ENCODE assay signal across 10 mouse cellular contexts in the genomic region with DNA sequence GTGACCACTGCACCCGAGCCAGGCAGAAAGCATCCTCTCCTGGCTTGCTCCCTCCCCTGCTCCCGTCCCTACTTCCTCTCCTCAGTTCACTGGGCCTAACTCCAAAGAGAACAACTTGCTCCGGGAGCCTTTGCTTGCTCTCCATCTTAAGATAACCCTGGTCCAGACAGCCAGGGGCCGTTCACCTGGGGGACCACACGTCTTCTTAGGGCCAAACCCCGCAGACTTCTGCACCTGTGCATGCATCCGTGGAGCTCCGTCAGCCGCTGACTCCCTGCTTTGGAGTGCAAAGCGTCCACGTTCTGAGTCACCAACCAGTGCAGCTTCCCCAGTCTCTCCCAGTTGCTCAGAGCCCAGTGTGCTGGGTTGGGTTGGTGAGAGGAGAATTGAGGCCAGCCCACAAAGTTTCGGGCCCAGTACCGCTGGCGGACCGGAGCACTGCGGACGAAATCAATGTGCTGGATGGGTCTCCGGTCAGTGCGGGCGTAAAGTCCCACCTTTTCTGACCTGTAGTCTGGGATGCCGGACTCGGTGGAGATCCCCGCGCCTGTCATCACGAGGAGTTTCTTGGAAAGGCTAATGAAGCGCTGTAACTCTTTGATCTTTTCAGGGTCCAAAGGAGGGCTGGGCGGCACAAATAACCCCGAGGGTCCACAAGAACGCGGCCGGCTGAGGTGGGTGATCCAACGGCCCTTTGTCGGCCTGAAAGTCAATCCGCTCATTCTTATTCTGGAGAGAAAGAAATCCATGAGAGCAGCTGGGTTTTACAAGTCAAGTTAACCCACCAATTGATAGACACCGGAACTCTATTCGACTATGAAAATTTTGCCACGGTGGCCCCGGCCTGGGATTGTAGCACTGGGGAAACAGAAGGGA. TPM values are rescaled to one million over a fixed set of nuclear protein-coding genes. Genes with fewer than 3 reads are reported as not detected.
DNase-seq lines count a peak whose midpoint lies in the region; ATAC-seq lines count a peak whose summit lies in the region.
"Had no signal": no experiment of that assay in that cellular context is flagged by ENCODE, and none has a peak within 500 bp of the region (broad histone marks: within the 10 kb centered on the region; RNA-seq: fewer than 3 reads in every experiment).

No protein-coding gene starts in this region.

- peak overlapping the region; percentile 33 for H3K4me2 ChIP-seq in kidney, embryonic 14.5 days (replicated peaks; ENCODE audit: low read depth, low read length)
- H3K4me2 ChIP-seq in embryonic facial prominence, embryonic 13.5 days: peak overlapping the region; percentile 40
- H3K4me2 ChIP-seq in hindbrain, embryonic 14.5 days (replicated peaks): peak overlapping the region; percentile 68

- H3K36me3 ChIP-seq in kidney, embryonic 14.5 days (ENCODE audit: control insufficient read depth, insufficient read depth, low read length): peaks cover 5% of the 10 kb centered on the region; the same call in 1 of the 2 replicates
- peaks cover 17% of the 10 kb centered on the region for H3K36me3 ChIP-seq in embryonic facial prominence, embryonic 13.5 days
- H3K36me3 ChIP-seq in hindbrain, embryonic 14.5 days (replicated peaks; ENCODE audit: control insufficient read depth, insufficient read depth): no peaks in the 10 kb centered on the region; the same call in 1 of the 2 replicates

- peaks cover 9% of the 10 kb centered on the region for H3K4me1 ChIP-seq in kidney, embryonic 14.5 days (ENCODE audit: control insufficient read depth, insufficient read depth, low read length)
- peaks cover 24% of the 10 kb centered on the region for H3K4me1 ChIP-seq in embryonic facial prominence, embryonic 13.5 days
- peaks cover 30% of the 10 kb centered on the region for H3K4me1 ChIP-seq in hindbrain, embryonic 14.5 days (replicated peaks; ENCODE audit: control insufficient read depth, insufficient read depth, low read length)

- 27% methylated on average over 38 of the region's 38 CpGs for WGBS in kidney, embryonic 14.5 days
- 28% methylated on average over 38 of the region's 38 CpGs for WGBS in embryonic facial prominence, embryonic 13.5 days
- WGBS in hindbrain, embryonic 14.5 days: 24% methylated on average over 38 of the region's 38 CpGs

- H3K9ac ChIP-seq in kidney, embryonic 14.5 days (ENCODE audit: low read depth, low read length): peak overlapping the region; percentile 29; the same call in 1 of the 2 replicates
- peak overlapping the region; percentile 44 for H3K9ac ChIP-seq in embryonic facial prominence, embryonic 13.5 days
- peak overlapping the region; percentile 42; the same call in 1 of the 2 replicates for H3K9ac ChIP-seq in hindbrain, embryonic 14.5 days

- H3K9me3 ChIP-seq in kidney, embryonic 14.5 days (ENCODE audit: control insufficient read depth, low read length): no peaks in the 10 kb centered on the region
- no peaks in the 10 kb centered on the region for H3K9me3 ChIP-seq in embryonic facial prominence, embryonic 13.5 days
- no peaks in the 10 kb centered on the region for H3K9me3 ChIP-seq in hindbrain, embryonic 14.5 days (ENCODE audit: control insufficient read depth, low read length)

- ATAC-seq in kidney, embryonic 14.5 days (ENCODE audit: low FRiP score, low TSS enrichment): no peak
- no peak for ATAC-seq in embryonic facial prominence, embryonic 13.5 days (ENCODE audit: insufficient number of reproducible peaks, insufficient read depth, low FRiP score, low TSS enrichment, low read depth)
- no peak for ATAC-seq in hindbrain, embryonic 14.5 days (ENCODE audit: low FRiP score)
- ATAC-seq: Patski had no signal

- peak overlapping the region; percentile 12; the same call in 1 of the 2 replicates for H3K4me3 ChIP-seq in kidney, embryonic 14.5 days (ENCODE audit: low read length)
- H3K4me3 ChIP-seq in embryonic facial prominence, embryonic 13.5 days: peak overlapping the region; percentile 15
- peak overlapping the region; percentile 14 for H3K4me3 ChIP-seq in hindbrain, embryonic 14.5 days (replicated peaks; ENCODE audit: low read length)

- H3K27ac ChIP-seq in kidney, embryonic 14.5 days (ENCODE audit: low read depth, low read length): no peak overlapping the region
- H3K27ac ChIP-seq in embryonic facial prominence, embryonic 13.5 days: no peak overlapping the region
- H3K27ac ChIP-seq in hindbrain, embryonic 14.5 days: no peak overlapping the region

- DNase-seq in kidney, postnatal 36 days: no peak
- DNase-seq in hindbrain, embryonic 14.5 days (ENCODE audit: low spot score): no peak
- DNase-seq in naive thymus-derived CD4-positive, alpha-beta T cell, adult 2 months (ENCODE audit: low read depth): peak; percentile 1
- no peak for DNase-seq in layer of hippocampus, postnatal 36 days
- DNase-seq in lung, postnatal 10 days: no peak
- DNase-seq in retina, embryonic 14.5 days (ENCODE audit: low spot score): no peak

- no peaks in the 10 kb centered on the region for H3K27me3 ChIP-seq in kidney, embryonic 14.5 days (ENCODE audit: control insufficient read depth, insufficient read depth, low read length)
- H3K27me3 ChIP-seq in embryonic facial prominence, embryonic 13.5 days: peaks cover 28% of the 10 kb centered on the region
- no peaks in the 10 kb centered on the region; the same call in 1 of the 2 replicates for H3K27me3 ChIP-seq in hindbrain, embryonic 14.5 days (ENCODE audit: control insufficient read depth, insufficient read depth, low read length)
- H3K27me3 ChIP-seq: Patski had no signal

RNA-seq across cellular contexts. Expression of gene Sirt4, which starts 1.9 kb away (rescaled TPM):
- 16.4 and 20.9 TPM in 2 replicates for polyA plus RNA-seq in kidney, embryonic 14.5 days (2014; fragmentation: Nextera tagmentation; extraction: Ambion mirVana)
- polyA plus RNA-seq in embryonic facial prominence, embryonic 13.5 days (2015; fragmentation: Nextera tagmentation; extraction: Ambion mirVana): 24.8 and 28.1 TPM in 2 replicates
- polyA plus RNA-seq in hindbrain, embryonic 14.5 days (2014; fragmentation: Nextera tagmentation; extraction: Ambion mirVana): 19.1 and 20.3 TPM in 2 replicates
- 10 to 100 TPM; 46.4 to 50.7 TPM for total RNA-seq in layer of hippocampus, postnatal 36 days (2021)

RNA-seq across cellular contexts. Expression of gene Pla2g1b, which starts 16.6 kb away (rescaled TPM):
- 0.46 and 0.57 TPM in 2 replicates for polyA plus RNA-seq in kidney, embryonic 14.5 days (2014; fragmentation: Nextera tagmentation; extraction: Ambion mirVana)
- polyA plus RNA-seq in embryonic facial prominence, embryonic 13.5 days (2015; fragmentation: Nextera tagmentation; extraction: Ambion mirVana): not detected in 2 replicates
- polyA plus RNA-seq in hindbrain, embryonic 14.5 days (2014; fragmentation: Nextera tagmentation; extraction: Ambion mirVana): 0.67 TPM in 1 of 2 replicates, not detected in the other
- not detected for total RNA-seq in layer of hippocampus, postnatal 36 days (2021)
- total RNA-seq: layer of hippocampus, postnatal 10 days had no signal
- polyA plus RNA-seq: Patski had no signal

RNA-seq across cellular contexts. Expression of gene Pxn, which starts 23.8 kb away (rescaled TPM):
- polyA plus RNA-seq in kidney, embryonic 14.5 days (2014; fragmentation: Nextera tagmentation; extraction: Ambion mirVana): 21.9 and 22.4 TPM in 2 replicates
- 39.6 and 44.2 TPM in 2 replicates for polyA plus RNA-seq in embryonic facial prominence, embryonic 13.5 days (2015; fragmentation: Nextera tagmentation; extraction: Ambion mirVana)
- 11.3 and 12.2 TPM in 2 replicates for polyA plus RNA-seq in hindbrain, embryonic 14.5 days (2014; fragmentation: Nextera tagmentation; extraction: Ambion mirVana)
- total RNA-seq in layer of hippocampus, postnatal 36 days (2021): 10 to 100 TPM; 39.8 to 46.1 TPM

RNA-seq across cellular contexts. Expression of gene Msi1, which starts 53.2 kb away (rescaled TPM):
- polyA plus RNA-seq in kidney, embryonic 14.5 days (2014; fragmentation: Nextera tagmentation; extraction: Ambion mirVana): 26.2 and 34.0 TPM in 2 replicates
- 22.3 and 23.9 TPM in 2 replicates for polyA plus RNA-seq in embryonic facial prominence, embryonic 13.5 days (2015; fragmentation: Nextera tagmentation; extraction: Ambion mirVana)
- 59.6 and 60.2 TPM in 2 replicates for polyA plus RNA-seq in hindbrain, embryonic 14.5 days (2014; fragmentation: Nextera tagmentation; extraction: Ambion mirVana)
- total RNA-seq in layer of hippocampus, postnatal 36 days (2021): 10 to 100 TPM; 52.1 to 53.0 TPM
